Mouse (Mus musculus) ES-Bruce4 (cell line): ENCODE measurements at regions not wholly inside any gene's neighbourhood (a gene's known extent, or its start where the extent isn't known, plus 50 kb on each side); places are given as distances from the start of the nearest gene placed in this dataset.

ENCODE experiments used
- CTCF ChIP-seq: IDR thresholded peaks from one replicate; pipeline ENCODE4 v1.8.1; 2011; ENCODE audit warnings: low read depth, low read length
- EP300 ChIP-seq: IDR thresholded peaks from 2 replicates; pipeline ENCODE4 v1.6.1; 2011; ENCODE audit warnings: low read depth, low read length; ENCODE audit not compliant: insufficient read depth
- POLR2A ChIP-seq: IDR thresholded peaks from one replicate; pipeline ENCODE4 v1.8.1; 2011; ENCODE audit warnings: low read length; ENCODE audit not compliant: insufficient read depth

- TF ChIP-seq POLR2A = no peak
- TF ChIP-seq EP300 = no peak
- no peak for TF ChIP-seq CTCF
Measured at GRCm38 (mm10) chr6:117356101-117356500, 187.8 kb downstream of the Cxcl12 start.
